Mouse (Mus musculus): ENCODE measurements at regions not wholly inside any gene's neighbourhood (a gene's known extent, or its start where the extent isn't known, plus 50 kb on each side); places are given as distances from the start of the nearest gene placed in this dataset.

GRCm38 (mm10) chr15:51734194-51734593 lies 2150.5 kb upstream of the Gm7489 start:
- Histone ChIP-seq H3K27ac (no peak overlapping the region), H3K4me1 (peaks cover 7% of the 10 kb centered on the region), H3K4me3 (no peak overlapping the region), H3K9me3 (no peaks in the 10 kb centered on the region), H3K9ac (no peak overlapping the region), H3K4me2 (replicated peaks) (no peak overlapping the region), H3K36me3 (no peaks in the 10 kb centered on the region), H3K27me3 (no peaks in the 10 kb centered on the region)
- 87% methylated on average over 1 of the region's 1 CpGs for WGBS
- no peak for ATAC-seq (ENCODE audit: low FRiP score, low read depth)

Measured in limb, embryonic 13.5 days (tissue).